Comparison of ENCODE assay signal across 12 mouse cellular contexts in genomic region chr16:12234289-12234688, GRCm38 (mm10).
DNase-seq lines count a peak whose midpoint lies in the region; ATAC-seq and TF ChIP-seq lines count a peak whose summit lies in the region.
"Had no signal": no experiment of that assay in that cellular context is flagged by ENCODE, and none has a peak within 500 bp of the region (broad histone marks: within the 10 kb centered on the region; RNA-seq: fewer than 3 reads in every experiment).

No protein-coding gene starts in this region.

- WGBS in heart, embryonic 11.5 days (ENCODE audit: insufficient replicate concordance) = 54% methylated on average over 2 of the region's 2 CpGs
- WGBS in heart, embryonic 16.5 days = 38% methylated on average over 2 of the region's 2 CpGs
- 68% methylated on average over 2 of the region's 2 CpGs for WGBS in hindbrain, embryonic 12.5 days

- TF ChIP-seq POLR2A in CH12.LX (IDR thresholded peaks at IDR 0.05; ENCODE audit: low read depth, low read length) = no peak

- no peak overlapping the region for H3K27ac ChIP-seq in heart, embryonic 11.5 days (ENCODE audit: low read depth, low read length)
- no peak overlapping the region for H3K27ac ChIP-seq in CH12.LX (ENCODE audit: insufficient read depth, low read depth)
- no peak overlapping the region for H3K27ac ChIP-seq in heart, embryonic 16.5 days (ENCODE audit: low read length)
- H3K27ac ChIP-seq in hindbrain, embryonic 12.5 days = no peak overlapping the region
- H3K27ac ChIP-seq: embryonic facial prominence, embryonic 13.5 days; intestine, embryonic 15.5 days had no signal

- H3K4me3 ChIP-seq in heart, embryonic 11.5 days (ENCODE audit: low read depth, low read length) = no peak overlapping the region
- no peak overlapping the region for H3K4me3 ChIP-seq in CH12.LX (replicated peaks in 1 of 3; ENCODE audit: low read depth in 2 of 3, low read length in 2 of 3, poor library complexity in 1 of 3)
- H3K4me3 ChIP-seq in heart, embryonic 16.5 days (ENCODE audit: low read length) = no peak overlapping the region
- no peak overlapping the region for H3K4me3 ChIP-seq in hindbrain, embryonic 12.5 days
- H3K4me3 ChIP-seq: embryonic facial prominence, embryonic 13.5 days; intestine, embryonic 15.5 days had no signal

- no peaks in the 10 kb centered on the region for H3K27me3 ChIP-seq in heart, embryonic 11.5 days (ENCODE audit: control insufficient read depth, insufficient read depth, low read length)
- peaks cover 82% of the 10 kb centered on the region for H3K27me3 ChIP-seq in CH12.LX (replicated peaks)
- H3K27me3 ChIP-seq in heart, embryonic 16.5 days (ENCODE audit: control insufficient read depth, insufficient read depth, low read length) = no peaks in the 10 kb centered on the region
- H3K27me3 ChIP-seq in hindbrain, embryonic 12.5 days = no peaks in the 10 kb centered on the region
- H3K27me3 ChIP-seq: embryonic facial prominence, embryonic 13.5 days; intestine, embryonic 15.5 days had no signal

- DNase-seq in heart, adult 8-10 months (ENCODE audit: low spot score) = peak; percentile 1
- no peak for DNase-seq in CH12.LX (ENCODE audit: extremely low read depth)
- peak; percentile 15 to 51 for DNase-seq in kidney, postnatal 25 days
- DNase-seq in gastrocnemius, adult 8-10 months (ENCODE audit: low spot score in 2 of 2) = no peak
- no peak for DNase-seq in spleen, postnatal 14 days (ENCODE audit: low spot score in 2 of 2)
- DNase-seq: cerebellum, adult 9-11 months had no signal

- dilution Hi-C loops in CH12.LX (cut with MboI; ENCODE audit: extremely low pct_ligation_motif_present, extremely low pct_unique_long_range_greater_than_20kb, low sequenced_read_pairs) = no loop called here

- H3K4me1 ChIP-seq in heart, embryonic 11.5 days (ENCODE audit: control insufficient read depth, insufficient read depth, low read length) = no peaks in the 10 kb centered on the region
- no peaks in the 10 kb centered on the region for H3K4me1 ChIP-seq in CH12.LX (ENCODE audit: control insufficient read depth in 1 of 2, insufficient read depth in 2 of 2)
- H3K4me1 ChIP-seq in heart, embryonic 16.5 days (ENCODE audit: control insufficient read depth, insufficient read depth, low read length) = no peaks in the 10 kb centered on the region
- no peaks in the 10 kb centered on the region for H3K4me1 ChIP-seq in hindbrain, embryonic 12.5 days
- H3K4me1 ChIP-seq: embryonic facial prominence, embryonic 13.5 days; intestine, embryonic 15.5 days had no signal

- H3K9me3 ChIP-seq in heart, embryonic 11.5 days (replicated peaks; ENCODE audit: control insufficient read depth, low read length) = no peaks in the 10 kb centered on the region
- H3K9me3 ChIP-seq in CH12.LX (replicated peaks; ENCODE audit: low read length) = peaks cover 3% of the 10 kb centered on the region
- H3K9me3 ChIP-seq in heart, embryonic 16.5 days (replicated peaks; ENCODE audit: control insufficient read depth, low read length) = no peaks in the 10 kb centered on the region
- no peaks in the 10 kb centered on the region for H3K9me3 ChIP-seq in hindbrain, embryonic 12.5 days (replicated peaks)
- H3K9me3 ChIP-seq: embryonic facial prominence, embryonic 13.5 days; intestine, embryonic 15.5 days had no signal

- TF ChIP-seq EP300 in CH12.LX (IDR thresholded peaks at IDR 0.05; ENCODE audit: low read length) = no peak

- TF ChIP-seq CTCF in CH12.LX (conservative IDR thresholded peaks at IDR 0.05 in 1 of 2, IDR thresholded peaks at IDR 0.05 in 1 of 2; ENCODE audit: low read depth in 2 of 2, low read length in 2 of 2) = no peak

- H3K9ac ChIP-seq in heart, embryonic 11.5 days (ENCODE audit: low read depth, low read length) = no peak overlapping the region
- H3K9ac ChIP-seq in CH12.LX (ENCODE audit: insufficient read depth, low read depth) = no peak overlapping the region
- no peak overlapping the region for H3K9ac ChIP-seq in heart, embryonic 16.5 days (ENCODE audit: low read length)
- H3K9ac ChIP-seq in hindbrain, embryonic 12.5 days = no peak overlapping the region
- H3K9ac ChIP-seq: embryonic facial prominence, embryonic 13.5 days; intestine, embryonic 15.5 days had no signal

- in situ Hi-C loops in CH12.LX (cut with MboI; ENCODE audit: low pct_ligation_motif_present, low pct_unique_long_range_greater_than_20kb, low sequenced_read_pairs) = no loop called here

- no peaks in the 10 kb centered on the region for H3K79me2 ChIP-seq in CH12.LX (replicated peaks; ENCODE audit: control insufficient read depth, extremely low read depth, insufficient read depth, poor library complexity, severe bottlenecking)

- ATAC-seq in heart, embryonic 11.5 days (replicated peaks; ENCODE audit: insufficient number of reproducible peaks, low FRiP score, low TSS enrichment) = no peak; the same call in 1 of the 2 replicates
- peak; percentile 69 for ATAC-seq in heart, embryonic 16.5 days (replicated peaks; ENCODE audit: extremely low read depth, insufficient read depth, low FRiP score)
- ATAC-seq in hindbrain, embryonic 12.5 days (ENCODE audit: low FRiP score) = no peak
- ATAC-seq: forebrain, embryonic 14.5 days; intestine, embryonic 15.5 days had no signal

- no peak overlapping the region for H3K4me2 ChIP-seq in heart, embryonic 11.5 days
- H3K4me2 ChIP-seq in CH12.LX (ENCODE audit: insufficient read depth, low read depth, poor library complexity, severe bottlenecking) = no peak overlapping the region
- no peak overlapping the region for H3K4me2 ChIP-seq in heart, embryonic 16.5 days (ENCODE audit: low read depth, low read length)
- H3K4me2 ChIP-seq in hindbrain, embryonic 12.5 days (replicated peaks) = no peak overlapping the region
- H3K4me2 ChIP-seq: embryonic facial prominence, embryonic 13.5 days; intestine, embryonic 15.5 days had no signal

- H3K36me3 ChIP-seq in heart, embryonic 11.5 days (ENCODE audit: control insufficient read depth, insufficient read depth, low read length) = no peaks in the 10 kb centered on the region
- no peaks in the 10 kb centered on the region for H3K36me3 ChIP-seq in CH12.LX (replicated peaks in 1 of 2; ENCODE audit: control insufficient read depth in 1 of 2, insufficient read depth in 1 of 2, low read length in 1 of 2)
- no peaks in the 10 kb centered on the region for H3K36me3 ChIP-seq in heart, embryonic 16.5 days (ENCODE audit: control insufficient read depth, insufficient read depth)
- H3K36me3 ChIP-seq in hindbrain, embryonic 12.5 days = no peaks in the 10 kb centered on the region
- H3K36me3 ChIP-seq: embryonic facial prominence, embryonic 13.5 days; intestine, embryonic 15.5 days had no signal

- TF ChIP-seq RAD21 in CH12.LX (IDR thresholded peaks at IDR 0.05; ENCODE audit: low read depth, low read length) = no peak

TF ChIP-seq in CH12.LX, 34 proteins besides CTCF, POLR2A, EP300 and RAD21:
- no peak for TF ChIP-seq CHD1 (IDR thresholded peaks at IDR 0.05; ENCODE audit: low read depth, low read length)
- no peak for TF ChIP-seq MYC (IDR thresholded peaks at IDR 0.05; ENCODE audit: low read depth, low read length)
- 0 out of 2 replicates have a peak, but pooled peaks have one; percentile 34 for TF ChIP-seq MAFK (IDR thresholded peaks at IDR 0.05; ENCODE audit: insufficient replicate concordance, low read length)
TF ChIP-seq in CH12.LX: peak in this region for 1.

Comparison
In these comparisons a context has a peak if more than half of its experiments do, and no peak if none do; other contexts are left out.
1. DNase-seq: peak in heart, adult 8-10 months (single experiment) and kidney, postnatal 25 days (2 of 2); none in CH12.LX (single experiment), gastrocnemius, adult 8-10 months (0 of 2) and spleen, postnatal 14 days (0 of 2).